In genomic region chr4:119879671-119880070, GRCm38 (mm10) we compare ENCODE assay signal across 18 mouse cellular contexts.
DNase-seq lines count a peak whose midpoint lies in the region; ATAC-seq lines count a peak whose summit lies in the region.
"Had no signal": no experiment of that assay in that cellular context is flagged by ENCODE, and none has a peak within 500 bp of the region (broad histone marks: within the 10 kb centered on the region; RNA-seq: fewer than 3 reads in every experiment).

No protein-coding gene starts in this region.

- H3K4me2 ChIP-seq in neural tube, embryonic 15.5 days: no peak overlapping the region
- H3K4me2 ChIP-seq: forebrain, embryonic 13.5 days; hindbrain, embryonic 15.5 days had no signal

- H3K4me3 ChIP-seq in neural tube, embryonic 15.5 days (replicated peaks): no peak overlapping the region
- H3K4me3 ChIP-seq: embryonic facial prominence, embryonic 10.5 days; forebrain, embryonic 13.5 days; heart, embryonic 10.5 days; hindbrain, embryonic 15.5 days had no signal

- peak; percentile 63 for DNase-seq in heart, adult 11 months
- no peak for DNase-seq in heart, postnatal 25 days (ENCODE audit: low spot score)
- peak; percentile 40 for DNase-seq in left cerebral cortex, postnatal 4 days
- DNase-seq in left cerebral cortex, postnatal 25 days (ENCODE audit: low spot score in 2 of 2): no peak
- DNase-seq in MN1 (ENCODE audit: low spot score): peak; percentile 48
- DNase-seq: adrenal gland, adult 2 months; adrenal gland, postnatal 25 days; cerebellum, adult 2 months; gastrocnemius, postnatal 36 days; heart, adult 18-20 months; heart, postnatal 10 days had no signal

- no peaks in the 10 kb centered on the region for H3K9me3 ChIP-seq in neural tube, embryonic 15.5 days (replicated peaks)
- H3K9me3 ChIP-seq: embryonic facial prominence, embryonic 10.5 days; forebrain, embryonic 13.5 days; heart, embryonic 10.5 days; hindbrain, embryonic 15.5 days had no signal

- intact Hi-C loops in heart, postnatal 25 days (cut with DNase I): no loop called here
- intact Hi-C loops in left cerebral cortex, postnatal 4 days (cut with DNase I): no loop called here
- intact Hi-C loops in left cerebral cortex, postnatal 25 days (cut with DNase I): loop anchor here (2.0 to 5.0 kb wide), 6 partner anchors 67 to 168 kb away; no protein-coding TSS in a partner anchor

- no peaks in the 10 kb centered on the region for H3K36me3 ChIP-seq in neural tube, embryonic 15.5 days
- H3K36me3 ChIP-seq: embryonic facial prominence, embryonic 10.5 days; heart, embryonic 10.5 days; hindbrain, embryonic 15.5 days had no signal

- H3K9ac ChIP-seq in neural tube, embryonic 15.5 days (replicated peaks): no peak overlapping the region
- H3K9ac ChIP-seq: forebrain, embryonic 13.5 days; hindbrain, embryonic 15.5 days had no signal

- no peaks in the 10 kb centered on the region for H3K27me3 ChIP-seq in neural tube, embryonic 15.5 days (replicated peaks)
- H3K27me3 ChIP-seq: CH12.LX; forebrain, embryonic 13.5 days; hindbrain, embryonic 15.5 days had no signal

- 0 out of 2 replicates have a peak overlapping the region, but pooled peaks have one; percentile 13 for H3K27ac ChIP-seq in neural tube, embryonic 15.5 days (replicated peaks)
- H3K27ac ChIP-seq: embryonic facial prominence, embryonic 10.5 days; forebrain, embryonic 13.5 days; heart, embryonic 10.5 days; hindbrain, embryonic 15.5 days had no signal

- ATAC-seq in neural tube, embryonic 15.5 days (ENCODE audit: low FRiP score): no peak
- ATAC-seq in monocyte, adult 5-6 weeks (replicated peaks; ENCODE audit: insufficient number of reproducible peaks, low FRiP score, low TSS enrichment, poor library complexity, severe bottlenecking): no peak
- ATAC-seq: forebrain, embryonic 13.5 days had no signal

- peaks cover 18% of the 10 kb centered on the region for H3K4me1 ChIP-seq in neural tube, embryonic 15.5 days

- 40% methylated on average over 5 of the region's 5 CpGs for WGBS in neural tube, embryonic 15.5 days

Comparison
In these comparisons a context has a peak if more than half of its experiments do, and no peak if none do; other contexts are left out.
1. DNase-seq: peak in heart, adult 11 months (single experiment), left cerebral cortex, postnatal 4 days (single experiment) and MN1 (single experiment); none in heart, postnatal 25 days (single experiment) and left cerebral cortex, postnatal 25 days (0 of 2).